In the genomic region with DNA sequence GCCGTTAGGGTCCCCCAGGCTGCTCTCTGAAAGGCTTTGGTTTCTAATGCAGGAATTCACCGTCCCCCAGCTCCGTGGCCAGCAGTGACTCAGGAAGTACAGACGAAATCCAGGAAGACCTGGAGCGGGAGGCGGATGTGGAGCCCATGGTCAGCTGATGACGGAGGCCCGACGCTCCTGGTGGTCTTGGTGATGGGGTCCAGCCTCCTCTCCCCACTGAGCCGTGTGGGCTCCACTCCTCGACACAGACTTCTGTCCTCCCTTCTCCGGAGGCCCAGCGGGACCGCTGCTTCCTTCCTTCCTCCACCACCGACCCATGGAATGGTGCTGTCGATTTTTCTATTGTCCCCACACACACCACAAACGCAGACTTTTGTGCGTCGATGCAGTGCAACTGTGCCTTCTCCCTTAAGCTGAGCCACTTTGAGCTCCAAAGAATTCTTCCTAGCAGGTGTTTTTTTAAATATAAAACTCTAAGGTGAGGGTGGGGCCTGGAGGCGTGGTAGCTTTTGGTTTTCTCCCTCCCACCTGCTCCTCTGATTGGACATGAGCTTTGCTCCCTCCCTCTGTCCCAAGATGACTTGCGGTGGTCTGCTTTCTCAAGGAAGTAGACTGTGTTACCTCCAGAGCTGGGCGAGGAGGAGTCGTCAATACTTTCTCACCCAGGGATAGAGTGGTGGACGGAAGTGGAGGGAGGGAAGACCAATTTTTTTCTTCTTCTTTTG, we compare ENCODE assay signal across 8 mouse cellular contexts. TPM values are rescaled to one million over a fixed set of nuclear protein-coding genes. Genes with fewer than 3 reads are reported as not detected.
DNase-seq lines count a peak whose midpoint lies in the region; ATAC-seq and TF ChIP-seq lines count a peak whose summit lies in the region.

No protein-coding gene starts in this region.

- peak overlapping the region; percentile 49 for H3K4me2 ChIP-seq in kidney, embryonic 14.5 days (replicated peaks; ENCODE audit: low read depth, low read length)

- ATAC-seq in kidney, embryonic 14.5 days (ENCODE audit: low FRiP score, low TSS enrichment) = peak; percentile 81

- 0 out of 2 replicates have a peak, but pooled peaks cover 3% of the 10 kb centered on the region for H3K4me1 ChIP-seq in kidney, embryonic 14.5 days (ENCODE audit: control insufficient read depth, insufficient read depth, low read length)
- H3K4me1 ChIP-seq in spleen, adult 2 months (ENCODE audit: control insufficient read depth, insufficient read depth, insufficient read length) = peaks cover 9% of the 10 kb centered on the region; the same call in 1 of the 2 replicates

- no peaks in the 10 kb centered on the region for H3K27me3 ChIP-seq in kidney, embryonic 14.5 days (ENCODE audit: control insufficient read depth, insufficient read depth, low read length)
- H3K27me3 ChIP-seq in spleen, adult 2 months (ENCODE audit: control insufficient read depth, insufficient read depth, low read length) = no peaks in the 10 kb centered on the region

- WGBS in kidney, embryonic 14.5 days = 16% methylated on average over 24 of the region's 24 CpGs
- 3% methylated on average over 24 of the region's 24 CpGs for WGBS in spleen, adult 2 months

- no peaks in the 10 kb centered on the region for H3K9me3 ChIP-seq in kidney, embryonic 14.5 days (ENCODE audit: control insufficient read depth, low read length)

- DNase-seq in B cell, adult 2 months = peak; percentile 70 to 76
- DNase-seq in brain, embryonic 14.5 days (ENCODE audit: low read depth) = peak; percentile 91
- DNase-seq in heart, adult 9 months (ENCODE audit: low spot score in 2 of 2) = peak; percentile 44 to 77
- DNase-seq in lung, postnatal 25 days (ENCODE audit: low spot score) = peak; percentile 79
- peak; percentile 71 to 73 for DNase-seq in spleen, adult 2 months (ENCODE audit: low read depth in 1 of 2, low spot score in 2 of 2)
- no peak for DNase-seq in left cerebral cortex, adult 11 months (ENCODE audit: low spot score)
- no peak for DNase-seq in cerebellum, adult 9-11 months

- H3K4me3 ChIP-seq in kidney, embryonic 14.5 days (ENCODE audit: low read length) = peak overlapping the region; percentile 38
- peak overlapping the region; percentile 79 for H3K4me3 ChIP-seq in spleen, adult 2 months (ENCODE audit: extremely low read depth, insufficient read depth, insufficient read length)

- H3K27ac ChIP-seq in kidney, embryonic 14.5 days (ENCODE audit: low read depth, low read length) = peak overlapping the region; percentile 72; the same call in 1 of the 2 replicates
- peak overlapping the region; percentile 36 for H3K27ac ChIP-seq in spleen, adult 2 months (ENCODE audit: insufficient read depth, low read length)

- peak overlapping the region; percentile 52 for H3K9ac ChIP-seq in kidney, embryonic 14.5 days (ENCODE audit: low read depth, low read length)

- H3K36me3 ChIP-seq in kidney, embryonic 14.5 days (ENCODE audit: control insufficient read depth, insufficient read depth, low read length) = peaks cover 30% of the 10 kb centered on the region
- H3K36me3 ChIP-seq in spleen, adult 2 months (ENCODE audit: control insufficient read depth, insufficient read depth, low read length) = no peaks in the 10 kb centered on the region; the same call in 1 of the 2 replicates

- TF ChIP-seq CTCF in brain, embryonic 14.5 days (IDR thresholded peaks at IDR 0.05; ENCODE audit: borderline replicate concordance, extremely low read depth, insufficient read depth, insufficient read length) = no peak
- no peak for TF ChIP-seq CTCF in spleen, adult 2 months (IDR thresholded peaks at IDR 0.05; ENCODE audit: extremely low read depth, insufficient read depth, insufficient read length, insufficient replicate concordance)

- no peak for TF ChIP-seq POLR2A in brain, embryonic 14.5 days (IDR thresholded peaks at IDR 0.05; ENCODE audit: borderline replicate concordance, extremely low read depth, insufficient read depth, insufficient read length, poor library complexity, severe bottlenecking)
- TF ChIP-seq POLR2A in spleen, adult 2 months (IDR thresholded peaks at IDR 0.05; ENCODE audit: low read depth, low read length) = peak; percentile 96

RNA-seq across cellular contexts. Expression of a gene that starts 6.2 kb away (rescaled TPM):
- polyA plus RNA-seq in brain, embryonic 14.5 days (2012; rRNA removed) = 24.2 and 26.4 TPM in 2 replicates
- 31.3 and 37.3 TPM in 2 replicates for polyA plus RNA-seq in kidney, embryonic 14.5 days (2014; fragmentation: Nextera tagmentation; extraction: Ambion mirVana)
- polyA plus RNA-seq in spleen, adult 2 months (2012; rRNA removed) = 18.9 and 21.5 TPM in 2 replicates

RNA-seq across cellular contexts. Expression of a gene that starts 13.5 kb away (rescaled TPM):
- not detected in 2 replicates for polyA plus RNA-seq in brain, embryonic 14.5 days (2012; rRNA removed)
- polyA plus RNA-seq in kidney, embryonic 14.5 days (2014; fragmentation: Nextera tagmentation; extraction: Ambion mirVana) = not detected in 2 replicates
- 0.01 TPM in 1 of 2 replicates, not detected in the other for polyA plus RNA-seq in spleen, adult 2 months (2012; rRNA removed)

RNA-seq across cellular contexts. Expression of a gene that starts 36.9 kb away (rescaled TPM):
- 0.04 TPM in 1 of 2 replicates, not detected in the other for polyA plus RNA-seq in brain, embryonic 14.5 days (2012; rRNA removed)
- polyA plus RNA-seq in kidney, embryonic 14.5 days (2014; fragmentation: Nextera tagmentation; extraction: Ambion mirVana) = not detected in 2 replicates
- not detected in 2 replicates for polyA plus RNA-seq in spleen, adult 2 months (2012; rRNA removed)

Comparison
In these comparisons a context has a peak if more than half of its experiments do, and no peak if none do; other contexts are left out.
1. DNase-seq: peak in B cell, adult 2 months (2 of 2), brain, embryonic 14.5 days (single experiment), heart, adult 9 months (2 of 2), lung, postnatal 25 days (single experiment) and spleen, adult 2 months (2 of 2); none in left cerebral cortex, adult 11 months (single experiment) and cerebellum, adult 9-11 months (single experiment).